Mouse (Mus musculus) granulocyte monocyte progenitor cell, adult 5-6 weeks (primary cell): ENCODE results near the gene Fam90a1b. TPM values are rescaled to one million over a fixed set of nuclear protein-coding genes. Genes with fewer than 3 reads are reported as not detected.
A peak's percentile ranks its signal among the peaks of the same experiment; 100 is the strongest.
"Not testable (repeated sequence)": the region's sequence is repeated elsewhere in the genome, so short reads cannot be mapped to it uniquely, and the experiment has no call there.

Source experiments
- ATAC-seq: replicated peaks from 2 replicates; pipeline ENCODE4 v1.8.0; 2016; ENCODE audit warnings: mild to moderate bottlenecking, moderate TSS enrichment, inconsistent platforms; ENCODE audit not compliant: poor library complexity, severe bottlenecking
- total RNA-seq, 2 experiments: library from RNA; stranded (forward) in 1 of 2; stranded (reverse) in 1 of 2; fragments of 200-712, 200-1000 nt in 1 of 2; fragments of >200 nt in 1 of 2; fragmentation: Nextera tagmentation in 1 of 2; gene quantifications; 2 replicates each; pipeline ENCODE4 v1.2.3; 2014 to 2017

Fam90a1b gene
- total RNA-seq (2014; fragmentation: Nextera tagmentation), result not detected in 2 replicates
- total RNA-seq (2017), result not detected in 2 replicates

DNA sequence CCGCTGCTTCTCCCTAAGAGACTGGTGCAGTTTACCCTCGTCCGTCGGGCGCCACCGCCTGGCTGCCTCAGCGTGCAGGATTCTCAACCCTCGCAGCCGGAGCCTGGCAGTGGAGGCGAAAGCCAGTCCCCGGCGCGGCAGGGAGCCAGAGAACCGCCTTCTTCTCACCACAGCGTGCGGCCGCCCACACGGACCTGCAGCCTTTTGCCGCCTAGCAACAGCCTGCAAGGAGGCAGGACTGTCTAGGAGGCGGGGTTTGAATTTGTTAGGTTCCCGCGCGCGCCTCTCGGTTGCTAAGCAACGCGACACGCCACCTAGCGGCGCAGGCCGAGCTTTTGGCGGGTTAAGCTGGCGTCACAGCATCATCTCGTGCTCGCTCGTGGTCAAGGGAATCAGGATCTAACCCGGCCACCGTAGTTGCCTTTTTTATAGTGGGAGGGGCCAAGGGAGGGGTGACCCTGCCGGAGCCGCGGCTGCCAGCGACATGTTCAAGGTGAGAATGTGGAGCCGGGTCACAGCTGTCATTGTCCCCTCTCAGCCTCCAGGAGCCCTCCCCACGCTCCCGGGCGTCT is at the start of gene Fam90a1b, which contains the start of gene Apoo:
Gene Fam90a1b, minus strand, starts transcription at position 108 of the 572 bp plus-strand sequence.
Gene Apoo, plus strand, starts transcription at position 448 of the 572 bp plus-strand sequence.
- ATAC-seq, result peak; percentile 96

DNA sequence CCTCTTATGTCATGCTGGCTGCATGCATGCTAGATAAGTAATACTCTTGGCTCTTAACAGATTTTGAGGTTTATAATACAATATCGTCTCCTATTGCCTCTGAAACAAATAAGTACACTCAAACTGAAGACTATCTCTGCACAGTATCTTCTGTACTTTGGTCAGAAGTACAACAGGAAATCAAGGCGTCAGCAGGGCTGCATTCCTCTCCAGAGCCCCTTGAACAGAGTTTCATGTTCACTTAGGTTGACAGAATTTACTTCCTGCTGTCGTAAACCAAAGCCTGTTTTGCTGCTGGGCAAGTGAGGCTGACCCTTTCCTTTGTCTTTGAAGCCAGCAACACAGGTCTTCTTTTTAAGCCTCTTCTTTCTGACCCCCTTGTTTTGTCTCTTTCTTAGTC is 42.4 kb upstream of the Fam90a1b start:
- ATAC-seq, result no peak

DNA sequence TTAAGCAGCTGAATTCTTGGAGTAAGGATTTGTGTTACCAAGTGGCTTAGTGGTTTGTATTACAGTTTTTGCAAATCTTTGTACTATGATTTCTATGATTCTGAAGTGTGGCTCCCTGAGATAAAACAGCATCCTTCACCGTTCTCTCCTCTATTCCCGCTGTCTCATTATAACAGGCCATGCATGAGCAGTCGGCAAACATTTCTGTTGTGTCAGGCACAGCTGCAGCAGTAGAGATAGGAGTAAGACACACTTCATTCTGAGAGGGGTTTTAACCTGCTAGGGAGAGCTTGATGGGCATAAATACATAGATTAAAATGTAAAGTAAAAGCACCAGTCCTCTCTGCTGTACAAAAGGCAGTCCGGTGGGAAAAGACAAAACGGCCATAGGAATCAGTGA is 12.2 kb upstream of the Fam90a1b start:
- ATAC-seq, result no peak

DNA sequence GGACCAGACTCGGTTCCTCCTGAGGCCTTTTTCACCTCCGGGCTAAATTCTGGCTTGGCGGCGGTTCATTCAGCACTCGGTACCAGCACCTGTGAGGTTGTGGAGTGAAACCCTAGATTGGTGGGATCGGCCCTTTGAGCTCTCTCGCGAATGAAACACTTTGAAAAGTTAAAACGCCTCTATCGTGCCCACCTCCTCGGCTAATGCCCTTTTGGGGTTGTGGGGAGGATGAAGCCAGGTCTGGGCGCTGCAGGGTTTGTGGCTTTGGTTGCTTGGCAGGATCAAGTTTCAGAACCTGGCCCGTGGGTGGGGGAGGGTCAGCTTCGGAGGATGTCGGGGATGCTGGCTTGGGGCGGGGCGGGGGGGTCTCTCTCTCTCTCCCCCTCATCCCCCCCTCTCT is 671 bp upstream of the Fam90a1b start:
- ATAC-seq, result no peak

- ATAC-seq, result no peak
These were observed 548 bp downstream of the Fam90a1b start for GRCm38 (mm10) chrX:94366029-94366428.

DNA sequence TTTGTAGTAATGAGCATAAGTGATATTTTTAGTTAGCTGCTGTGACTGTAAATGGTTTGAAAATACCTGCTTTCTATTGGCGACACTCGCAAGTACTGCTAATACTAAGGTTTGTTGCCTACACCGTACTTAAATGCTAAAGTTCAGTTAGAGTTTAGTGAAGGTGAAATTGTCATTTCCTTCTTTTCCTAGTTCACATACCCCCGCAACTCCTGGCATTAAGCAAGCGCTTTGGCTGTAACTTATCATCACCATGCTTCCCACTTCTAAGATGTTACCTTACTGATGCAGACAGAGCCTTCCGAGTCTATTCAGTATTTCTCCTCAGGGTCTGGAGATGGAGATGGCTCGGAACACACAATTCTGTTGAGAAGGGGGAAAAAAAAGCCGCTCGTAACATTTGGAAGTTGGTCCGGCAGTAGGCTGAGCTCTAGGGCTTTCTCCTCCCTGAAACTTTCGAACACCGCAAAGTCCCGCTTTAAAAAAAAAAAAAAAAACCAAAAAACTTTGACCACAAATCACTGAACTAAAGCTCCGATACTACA is 1.1 kb downstream of the Fam90a1b start:
- no peak for ATAC-seq

GRCm38 (mm10) chrX:94343638-94344037 is 22.9 kb downstream of the Fam90a1b start:
- not testable (repeated sequence) for ATAC-seq

GRCm38 (mm10) chrX:94321036-94321902 is 45.3 kb downstream of the Fam90a1b start:
- ATAC-seq, result no peak

Other genes with a start within 250 kb of the Fam90a1b start
- gene Zfx, start 243.1 kb downstream of the Fam90a1b start, total RNA-seq (2014; fragmentation: Nextera tagmentation), result 20.9 and 26.5 TPM in 2 replicates
- 35.5 and 39.8 TPM in 2 replicates for gene Zfx, start 243.1 kb downstream of the Fam90a1b start, total RNA-seq (2017)
- 148 TPM in 2 replicates for gene Eif2s3x, start 153.9 kb downstream of the Fam90a1b start, total RNA-seq (2014; fragmentation: Nextera tagmentation)
- 166 and 189 TPM in 2 replicates for gene Eif2s3x, start 153.9 kb downstream of the Fam90a1b start, total RNA-seq (2017)
- gene Klhl15, start 132.2 kb downstream of the Fam90a1b start, total RNA-seq (2014; fragmentation: Nextera tagmentation), result 8.2 and 15.5 TPM in 2 replicates
- gene Klhl15, start 132.2 kb downstream of the Fam90a1b start, total RNA-seq (2017), result 10.0 and 10.3 TPM in 2 replicates
- 22.9 and 47.4 TPM in 2 replicates for gene Apoo, start 340 bp upstream of the Fam90a1b start, total RNA-seq (2014; fragmentation: Nextera tagmentation)
- gene Apoo, start 340 bp upstream of the Fam90a1b start, total RNA-seq (2017), result 18.1 and 19.5 TPM in 2 replicates
- gene Maged1, start 175.4 kb upstream of the Fam90a1b start, total RNA-seq (2014; fragmentation: Nextera tagmentation), result 4.0 and 8.1 TPM in 2 replicates
- gene Maged1, start 175.4 kb upstream of the Fam90a1b start, total RNA-seq (2017), result 5.4 TPM in 2 replicates